Mouse (Mus musculus) small intestine, adult 2 months (tissue): Measurements from ENCODE around the gene Pkhd1.

Experiments
- CTCF ChIP-seq: fragments of 200-500 bp; IDR thresholded peaks from 2 replicates; pipeline ENCODE4 v1.5.1; 2012; ENCODE audit warnings: low read depth, mild to moderate bottlenecking, control low read depth, inconsistent platforms, low read length, moderate library complexity, mixed read lengths; ENCODE audit not compliant: insufficient replicate concordance, insufficient read length; ENCODE audit errors: extremely low read depth
- POLR2A ChIP-seq: fragments of 200-500 bp; IDR thresholded peaks from 2 replicates; pipeline ENCODE4 v1.6.1; 2012; ENCODE audit warnings: low read depth, mild to moderate bottlenecking, control low read depth, inconsistent platforms, low read length, moderate library complexity

DNA sequence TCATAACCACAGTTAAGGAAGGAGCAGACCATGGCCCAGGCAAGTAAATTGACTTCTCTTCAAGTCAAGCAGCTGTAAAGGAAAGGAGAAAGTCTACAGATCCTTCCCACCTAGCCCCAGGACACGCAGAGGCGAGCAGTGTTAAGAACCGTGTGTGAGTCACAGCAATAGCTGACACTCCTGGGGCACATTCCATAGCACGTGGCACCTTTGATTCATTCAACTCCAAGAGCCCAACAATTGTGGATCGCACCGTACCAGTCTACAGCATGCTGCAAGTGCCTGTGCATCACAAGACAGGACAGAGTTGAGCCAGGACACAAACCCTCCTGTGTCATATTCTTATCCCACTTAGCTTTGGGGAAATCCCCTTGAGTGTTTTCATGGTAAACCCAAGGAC, 306.9 kb downstream of the Pkhd1 start:
- TF ChIP-seq CTCF (no peak), POLR2A (no peak)
